In the genomic region with DNA sequence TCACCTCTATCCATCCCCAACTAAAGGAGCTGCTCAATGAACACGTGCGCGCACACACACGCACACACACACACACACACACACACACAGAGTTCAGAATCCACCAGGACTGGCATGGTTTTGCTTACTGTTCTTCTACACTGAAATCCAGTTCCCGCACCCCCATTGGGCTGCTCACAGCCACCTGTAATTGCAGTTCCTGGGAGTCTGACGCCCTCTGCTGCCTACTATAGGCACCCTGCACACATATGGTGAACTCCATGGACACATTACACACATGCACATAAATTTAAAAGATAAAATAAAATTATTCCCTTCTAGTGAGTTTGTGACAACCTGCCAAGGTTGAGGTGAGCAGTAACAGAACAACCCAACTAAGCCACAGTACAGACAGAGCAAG, we compare ENCODE assay signal across 14 mouse cellular contexts. TPM values are rescaled to one million over a fixed set of nuclear protein-coding genes. Genes with fewer than 3 reads are reported as not detected.
DNase-seq lines count a peak whose midpoint lies in the region; ATAC-seq and TF ChIP-seq lines count a peak whose summit lies in the region.
"Had no signal": no experiment of that assay in that cellular context is flagged by ENCODE, and none has a peak within 500 bp of the region (broad histone marks: within the 10 kb centered on the region; RNA-seq: fewer than 3 reads in every experiment).

No protein-coding gene starts in this region.

- no peaks in the 10 kb centered on the region for H3K9me3 ChIP-seq in kidney, embryonic 14.5 days (ENCODE audit: control insufficient read depth, low read length)
- H3K9me3 ChIP-seq in lung, postnatal 0 days (ENCODE audit: low read length): no peaks in the 10 kb centered on the region
- H3K9me3 ChIP-seq: embryonic facial prominence, embryonic 10.5 days; lung, embryonic 15.5 days; midbrain, embryonic 12.5 days had no signal

- H3K4me1 ChIP-seq in kidney, adult 2 months (ENCODE audit: control insufficient read depth, insufficient read depth, low read length): no peaks in the 10 kb centered on the region
- no peaks in the 10 kb centered on the region for H3K4me1 ChIP-seq in kidney, embryonic 14.5 days (ENCODE audit: control insufficient read depth, insufficient read depth, low read length)
- peaks cover 5% of the 10 kb centered on the region; the same call in 1 of the 2 replicates for H3K4me1 ChIP-seq in lung, postnatal 0 days (ENCODE audit: insufficient read depth, low read depth, low read length)

- H3K4me2 ChIP-seq in kidney, embryonic 14.5 days (replicated peaks; ENCODE audit: low read depth, low read length): no peak overlapping the region
- no peak overlapping the region for H3K4me2 ChIP-seq in lung, postnatal 0 days (replicated peaks; ENCODE audit: low read depth, low read length)
- H3K4me2 ChIP-seq: lung, embryonic 15.5 days; midbrain, embryonic 12.5 days had no signal

- DNase-seq in kidney, adult 2 months: peak; percentile 14
- DNase-seq in lung, postnatal 0 days (ENCODE audit: low spot score): no peak
- no peak for DNase-seq in lung, postnatal 36 days
- DNase-seq in R1 (ENCODE audit: low read depth, low spot score): peak; percentile 65
- no peak for DNase-seq in right cerebral cortex, postnatal 25 days
- DNase-seq in adrenal gland, adult (ENCODE audit: inconsistent age in 2 of 2, low spot score in 1 of 2): no peak
- DNase-seq: adrenal gland, adult 2 months; cerebellum, adult 8-10 months; heart, postnatal 14 days had no signal

- H3K36me3 ChIP-seq in kidney, adult 2 months (ENCODE audit: control insufficient read depth, insufficient read depth, low read length): no peaks in the 10 kb centered on the region
- H3K36me3 ChIP-seq in kidney, embryonic 14.5 days (ENCODE audit: control insufficient read depth, insufficient read depth, low read length): no peaks in the 10 kb centered on the region
- no peaks in the 10 kb centered on the region for H3K36me3 ChIP-seq in lung, postnatal 0 days (ENCODE audit: insufficient read depth, low read length)
- H3K36me3 ChIP-seq: embryonic facial prominence, embryonic 10.5 days; lung, embryonic 15.5 days; midbrain, embryonic 12.5 days had no signal

- 50% methylated on average over 6 of the region's 6 CpGs for WGBS in kidney, adult 2 months
- WGBS in kidney, embryonic 14.5 days: 57% methylated on average over 6 of the region's 6 CpGs
- WGBS in lung, postnatal 0 days: 55% methylated on average over 6 of the region's 6 CpGs

- no peak for TF ChIP-seq EP300 in lung, postnatal 0 days (IDR thresholded peaks at IDR 0.05)

- no peak overlapping the region for H3K9ac ChIP-seq in kidney, embryonic 14.5 days (ENCODE audit: low read depth, low read length)
- H3K9ac ChIP-seq in lung, postnatal 0 days (replicated peaks; ENCODE audit: low read depth): no peak overlapping the region
- H3K9ac ChIP-seq: lung, embryonic 15.5 days; midbrain, embryonic 12.5 days had no signal

- ATAC-seq in kidney, embryonic 14.5 days (ENCODE audit: low FRiP score, low TSS enrichment): no peak
- no peak for ATAC-seq in lung, postnatal 0 days

- H3K27me3 ChIP-seq in kidney, adult 2 months (replicated peaks; ENCODE audit: control insufficient read depth, insufficient read depth, low read length): no peaks in the 10 kb centered on the region; the same call in 1 of the 2 replicates
- peaks cover 42% of the 10 kb centered on the region for H3K27me3 ChIP-seq in kidney, embryonic 14.5 days (ENCODE audit: control insufficient read depth, insufficient read depth, low read length)
- peaks cover 27% of the 10 kb centered on the region for H3K27me3 ChIP-seq in lung, postnatal 0 days (replicated peaks; ENCODE audit: insufficient read depth, low read length)

- no peak overlapping the region for H3K4me3 ChIP-seq in kidney, adult 2 months (ENCODE audit: insufficient read depth, low read depth, low read length)
- no peak overlapping the region for H3K4me3 ChIP-seq in kidney, embryonic 14.5 days (ENCODE audit: low read length)
- H3K4me3 ChIP-seq in lung, postnatal 0 days (ENCODE audit: low read depth, low read length): no peak overlapping the region
- H3K4me3 ChIP-seq: embryonic facial prominence, embryonic 10.5 days; lung, embryonic 15.5 days; midbrain, embryonic 12.5 days had no signal

- H3K27ac ChIP-seq in kidney, adult 2 months (ENCODE audit: insufficient read depth, low read depth, low read length): no peak overlapping the region
- H3K27ac ChIP-seq in kidney, embryonic 14.5 days (ENCODE audit: low read depth, low read length): no peak overlapping the region
- H3K27ac ChIP-seq in lung, postnatal 0 days (ENCODE audit: low read length): no peak overlapping the region
- H3K27ac ChIP-seq: embryonic facial prominence, embryonic 10.5 days; lung, embryonic 15.5 days; midbrain, embryonic 12.5 days had no signal

- TF ChIP-seq CTCF in kidney, adult 2 months (conservative IDR thresholded peaks at IDR 0.05; ENCODE audit: insufficient read depth, insufficient read length, low read depth, low read length): peak; percentile 55
- TF ChIP-seq CTCF in lung, postnatal 0 days (IDR thresholded peaks at IDR 0.05): peak; percentile 53

- TF ChIP-seq POLR2A in kidney, adult 2 months (IDR thresholded peaks at IDR 0.05; ENCODE audit: low read depth, low read length): no peak

RNA-seq across cellular contexts. Expression of gene Zfp853, which starts 8.7 kb away (rescaled TPM):
- polyA plus RNA-seq in kidney, adult 2 months (2012; rRNA removed): 0.99 and 1.1 TPM in 2 replicates
- 0.06 and 0.08 TPM in 2 replicates for polyA plus RNA-seq in kidney, embryonic 14.5 days (2014; fragmentation: Nextera tagmentation; extraction: Ambion mirVana)
- 0.08 TPM in 1 of 2 replicates, not detected in the other for polyA plus RNA-seq in lung, postnatal 0 days (2015; fragmentation: Nextera tagmentation; extraction: Ambion mirVana)
- polyA plus RNA-seq: embryonic facial prominence, embryonic 10.5 days; forebrain, embryonic 11.5 days; lung, embryonic 15.5 days; midbrain, embryonic 12.5 days had no signal

RNA-seq across cellular contexts. Expression of gene Zfp316, which starts 14.9 kb away (rescaled TPM):
- polyA plus RNA-seq in kidney, adult 2 months (2012; rRNA removed): 4.5 and 6.4 TPM in 2 replicates
- polyA plus RNA-seq in kidney, embryonic 14.5 days (2014; fragmentation: Nextera tagmentation; extraction: Ambion mirVana): 2.2 and 2.5 TPM in 2 replicates
- polyA plus RNA-seq in lung, postnatal 0 days (2015; fragmentation: Nextera tagmentation; extraction: Ambion mirVana): 1.4 and 1.6 TPM in 2 replicates

RNA-seq across cellular contexts. Expression of gene E130309D02Rik, which starts 30.4 kb away (rescaled TPM):
- 17.9 and 18.1 TPM in 2 replicates for polyA plus RNA-seq in kidney, adult 2 months (2012; rRNA removed)
- polyA plus RNA-seq in kidney, embryonic 14.5 days (2014; fragmentation: Nextera tagmentation; extraction: Ambion mirVana): 34.5 and 39.9 TPM in 2 replicates
- 18.2 and 19.5 TPM in 2 replicates for polyA plus RNA-seq in lung, postnatal 0 days (2015; fragmentation: Nextera tagmentation; extraction: Ambion mirVana)

RNA-seq across cellular contexts. Expression of gene Zdhhc4, which starts 44.3 kb away (rescaled TPM):
- polyA plus RNA-seq in kidney, adult 2 months (2012; rRNA removed): 80.6 and 85.0 TPM in 2 replicates
- 63.4 and 86.2 TPM in 2 replicates for polyA plus RNA-seq in kidney, embryonic 14.5 days (2014; fragmentation: Nextera tagmentation; extraction: Ambion mirVana)
- polyA plus RNA-seq in lung, postnatal 0 days (2015; fragmentation: Nextera tagmentation; extraction: Ambion mirVana): 72.1 and 87.5 TPM in 2 replicates

RNA-seq across cellular contexts. Expression of gene Zfp12, which starts 49.8 kb away (rescaled TPM):
- 8.5 and 9.6 TPM in 2 replicates for polyA plus RNA-seq in kidney, adult 2 months (2012; rRNA removed)
- 11.4 and 19.6 TPM in 2 replicates for polyA plus RNA-seq in kidney, embryonic 14.5 days (2014; fragmentation: Nextera tagmentation; extraction: Ambion mirVana)
- polyA plus RNA-seq in lung, postnatal 0 days (2015; fragmentation: Nextera tagmentation; extraction: Ambion mirVana): 6.7 and 7.5 TPM in 2 replicates

Comparison
In these comparisons a context has a peak if more than half of its experiments do, and no peak if none do; other contexts are left out.
1. DNase-seq: peak in kidney, adult 2 months (single experiment) and R1 (single experiment); none in lung, postnatal 0 days (single experiment), lung, postnatal 36 days (single experiment), right cerebral cortex, postnatal 25 days (single experiment) and adrenal gland, adult (0 of 2).